Mouse (Mus musculus) cerebellum, adult 2 months (tissue): ENCODE results near the gene Prkce.

Experiments used
- CTCF ChIP-seq: fragments of 200-500 bp; IDR thresholded peaks from 2 replicates; pipeline ENCODE4 v1.5.1; 2011; ENCODE audit warnings: low read depth, mild to moderate bottlenecking, control low read depth, low read length, moderate library complexity, borderline replicate concordance; ENCODE audit not compliant: insufficient read depth
- POLR2A ChIP-seq: fragments of 200-500 bp; IDR thresholded peaks from 2 replicates; pipeline ENCODE4 v1.6.1; 2011; ENCODE audit warnings: low read length, control low read depth, borderline replicate concordance; ENCODE audit not compliant: insufficient read depth

DNA sequence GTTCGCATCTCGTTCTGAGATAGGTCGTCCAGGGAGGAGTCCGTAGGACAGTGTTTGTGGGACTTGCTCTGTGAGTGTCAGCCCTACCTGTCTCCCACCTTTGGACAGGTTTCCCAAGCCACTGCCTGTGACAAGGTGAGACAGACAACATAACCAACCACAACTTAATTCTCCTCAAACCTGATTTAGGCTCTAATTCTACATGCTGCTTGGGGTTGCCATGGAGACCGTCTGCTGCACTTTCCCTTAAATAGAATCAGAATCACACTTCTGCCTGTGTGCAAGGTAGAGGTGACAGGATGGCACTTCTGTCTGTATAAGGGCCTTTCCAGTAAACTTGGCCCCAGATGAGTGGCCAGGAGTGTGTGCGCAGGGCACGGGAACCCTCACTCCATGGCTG, 248.4 kb downstream of the Prkce start:
- TF ChIP-seq POLR2A (no peak), CTCF (no peak)
